8 mouse cellular contexts compared by ENCODE assay signal in the genomic region with DNA sequence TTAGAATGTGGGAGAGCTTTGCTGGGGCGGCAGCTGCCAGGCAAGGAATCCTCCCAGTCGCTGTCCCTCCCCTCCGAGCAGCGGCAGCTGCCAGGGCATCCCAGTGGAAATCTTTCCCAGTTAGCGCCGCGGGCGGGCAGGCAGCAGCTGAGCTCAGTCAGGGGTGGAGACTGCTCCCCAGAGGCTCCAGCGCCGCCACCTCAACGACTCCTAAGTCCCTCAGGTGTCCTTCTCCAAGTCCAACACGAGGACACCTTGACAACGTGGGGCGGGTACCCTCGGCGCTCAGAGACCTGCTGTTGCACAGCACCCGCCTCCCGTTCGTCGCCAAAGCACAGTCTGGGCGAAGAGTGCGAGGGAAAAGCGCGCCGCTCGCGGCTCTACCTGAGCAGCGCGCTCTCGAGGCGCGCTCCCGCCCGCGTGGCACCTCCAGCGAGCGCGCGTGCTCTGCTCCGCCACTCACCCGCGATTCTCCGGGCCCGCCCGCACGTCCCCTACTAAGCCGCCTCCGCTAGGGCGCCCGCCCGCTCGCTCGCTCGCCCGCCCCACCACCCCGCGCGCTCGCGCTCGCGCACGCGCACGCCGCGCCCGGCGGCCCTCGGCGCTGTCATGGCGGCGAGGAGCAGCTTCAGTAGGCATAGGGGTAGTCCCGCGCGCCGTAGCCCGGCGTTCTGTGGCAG. TPM values are rescaled to one million over a fixed set of nuclear protein-coding genes. Genes with fewer than 3 reads are reported as not detected.
DNase-seq lines count a peak whose midpoint lies in the region; ATAC-seq lines count a peak whose summit lies in the region.

No protein-coding gene starts in this region.

- H3K9ac ChIP-seq in intestine, embryonic 16.5 days (ENCODE audit: low read depth, low read length): peak overlapping the region; percentile 96

- no peaks in the 10 kb centered on the region for H3K36me3 ChIP-seq in intestine, embryonic 16.5 days (ENCODE audit: control insufficient read depth, insufficient read depth, low read length)
- H3K36me3 ChIP-seq in midbrain, embryonic 10.5 days: no peaks in the 10 kb centered on the region

- under 1% methylated on average over 79 of the region's 79 CpGs for WGBS in intestine, embryonic 16.5 days
- under 1% methylated on average over 79 of the region's 79 CpGs for WGBS in midbrain, embryonic 10.5 days

- peak overlapping the region; percentile 83 for H3K4me2 ChIP-seq in intestine, embryonic 16.5 days (ENCODE audit: low read depth, low read length)

- intact Hi-C loops in gastrocnemius, postnatal 36 days (cut with DNase I): no loop called here
- intact Hi-C loops in left cerebral cortex, postnatal 36 days (cut with DNase I): loop anchor here (2.0 kb wide), 1 partner anchor 81 kb away; a partner anchor contains a TSS

- no peaks in the 10 kb centered on the region; the same call in 1 of the 2 replicates for H3K4me1 ChIP-seq in intestine, embryonic 16.5 days (ENCODE audit: control insufficient read depth, insufficient read depth, low read length)
- H3K4me1 ChIP-seq in midbrain, embryonic 10.5 days: peaks cover 14% of the 10 kb centered on the region

- no peaks in the 10 kb centered on the region for H3K9me3 ChIP-seq in intestine, embryonic 16.5 days (ENCODE audit: control insufficient read depth, low read length)
- H3K9me3 ChIP-seq in midbrain, embryonic 10.5 days (replicated peaks): no peaks in the 10 kb centered on the region

- H3K27me3 ChIP-seq in intestine, embryonic 16.5 days (replicated peaks; ENCODE audit: control insufficient read depth, insufficient read depth, low read length): no peaks in the 10 kb centered on the region
- H3K27me3 ChIP-seq in midbrain, embryonic 10.5 days (ENCODE audit: low read depth, poor library complexity, severe bottlenecking): peaks cover 24% of the 10 kb centered on the region

- ATAC-seq in intestine, embryonic 16.5 days: peak; percentile 95

- peak overlapping the region; percentile 93 for H3K4me3 ChIP-seq in intestine, embryonic 16.5 days (ENCODE audit: low read length)
- H3K4me3 ChIP-seq in midbrain, embryonic 10.5 days: peak overlapping the region; percentile 93

- DNase-seq in adrenal gland, adult 2 months: peak; percentile 94
- peak; percentile 79 for DNase-seq in embryo, embryonic 11.5 days (ENCODE audit: low read depth, low spot score)
- DNase-seq in gastrocnemius, postnatal 36 days: peak; percentile 72 to 73
- DNase-seq in left cerebral cortex, postnatal 36 days (ENCODE audit: low spot score in 2 of 2): peak; percentile 87 to 91
- DNase-seq in midbrain, embryonic 10.5 days (ENCODE audit: low spot score): peak; percentile 86
- peak; percentile 78 to 82 for DNase-seq in right cerebral cortex, postnatal 36 days (ENCODE audit: low spot score in 2 of 2)
- DNase-seq in urinary bladder, postnatal 4 days (ENCODE audit: low spot score in 2 of 2): peak; percentile 80 to 84

- H3K27ac ChIP-seq in intestine, embryonic 16.5 days (ENCODE audit: low read length): peak overlapping the region; percentile 99
- peak overlapping the region; percentile 95 for H3K27ac ChIP-seq in midbrain, embryonic 10.5 days (replicated peaks)

RNA-seq across cellular contexts. Expression of a gene that starts 0.7 kb away (rescaled TPM):
- total RNA-seq in adrenal gland, adult 2 months (2021): 10 to 100 TPM; 28.6 to 36.4 TPM
- polyA plus RNA-seq in adrenal gland, adult 2 months (2012; rRNA removed): 9.2 and 11.0 TPM in 2 replicates
- 10 to 100 TPM; 19.3 to 23.1 TPM for total RNA-seq in gastrocnemius, postnatal 36 days (2021)
- 5.9 and 6.0 TPM in 2 replicates for polyA plus RNA-seq in intestine, embryonic 16.5 days (2015; fragmentation: Nextera tagmentation; extraction: Ambion mirVana)
- total RNA-seq in left cerebral cortex, postnatal 36 days (2021): 10 to 100 TPM; 26.9 to 33.0 TPM
- polyA plus RNA-seq in midbrain, embryonic 10.5 days (2016; fragmentation: Nextera tagmentation; extraction: Ambion mirVana): 3.6 and 6.3 TPM in 2 replicates

Comparison
In these comparisons a context has a peak if more than half of its experiments do, and no peak if none do; other contexts are left out.
1. Peak in every context shown above with its lines: DNase-seq, ATAC-seq, H3K4me3 ChIP-seq and H3K27ac ChIP-seq.